Mouse (Mus musculus) gastrocnemius, postnatal 14 days (tissue): ENCODE measurements around the gene Sec14l2. TPM values are rescaled to one million over a fixed set of nuclear protein-coding genes. Genes with fewer than 3 reads are reported as not detected.
"Not testable (repeated sequence)": the region's sequence is repeated elsewhere in the genome, so short reads cannot be mapped to it uniquely, and the experiment has no call there.

Experiments
- DNase-seq: peaks from one replicate; pipeline ENCODE4 v3.0.0; 2021; ENCODE audit warnings: mixed read lengths
- intact Hi-C: fragments of 180-260 bp; cut with DNase I; formaldehyde crosslinking; loops from one replicate; pipeline ENCODE4 v1.15.1; 2025; ENCODE audit warnings: low total_unique reads
- total RNA-seq, 2 experiments: library from RNA; stranded (reverse); gene quantifications; 2 replicates each; pipeline ENCODE4 v1.2.3; 2021

Gene Sec14l2
- total RNA-seq, 2 experiments from 2014 or later, result 0.95 to 0.96 TPM

DNA sequence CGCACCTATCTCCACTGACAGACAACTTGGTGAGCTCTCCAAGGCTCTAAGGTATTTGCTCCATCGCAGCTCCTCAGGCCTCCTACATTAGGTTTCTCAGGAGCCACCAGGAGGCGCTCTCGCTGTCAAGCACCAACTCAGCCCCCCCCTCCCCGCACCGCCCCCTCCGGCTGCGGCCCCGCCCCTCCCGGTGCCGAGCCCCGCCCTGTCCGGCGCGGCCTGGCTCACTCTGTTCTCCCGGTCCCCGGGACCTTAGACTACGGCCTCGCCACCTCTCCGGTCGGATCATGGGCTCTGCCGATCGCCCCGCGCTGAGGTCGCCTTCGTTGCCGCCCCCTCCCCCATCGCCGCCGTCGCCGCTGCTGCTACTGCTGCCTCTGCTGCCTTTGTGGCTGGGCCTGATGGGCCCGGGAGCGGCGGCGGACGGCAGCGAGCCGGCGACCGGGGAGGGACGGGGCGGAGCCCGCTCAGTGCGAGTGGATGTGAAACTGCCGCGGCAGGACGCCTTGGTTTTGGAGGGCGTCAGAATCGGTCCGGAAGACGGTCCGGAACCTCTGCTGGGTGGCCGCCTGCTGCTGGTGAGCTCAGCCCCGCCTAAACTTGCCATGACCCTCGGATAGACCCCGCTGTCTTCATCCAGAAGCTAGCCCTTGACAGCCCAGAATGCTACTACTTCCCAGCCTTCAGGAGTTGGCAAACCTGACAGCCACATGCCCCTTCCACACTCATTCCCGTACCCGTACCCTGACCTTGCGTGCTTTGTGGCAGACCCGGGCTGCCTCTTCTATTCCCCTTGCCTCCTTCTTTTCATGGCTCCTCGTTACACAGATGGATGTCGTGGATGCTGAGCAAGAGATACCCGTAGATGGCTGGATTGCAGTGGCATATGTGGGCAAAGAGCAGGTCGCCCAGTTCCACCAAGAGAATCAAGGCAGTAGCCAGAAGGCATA is 12.0 kb upstream of the Sec14l2 start, which contains the start of gene Rnf215:
Rnf215 (plus strand) TSS at position 217 of the 950 bp plus-strand sequence.
- peak; percentile 89 for DNase-seq
- intact Hi-C loops, result loop anchor here (2.0 to 10.0 kb wide), 2 partner anchors 84 to 290 kb away; partner anchors contain the start of gene Castor1

DNA sequence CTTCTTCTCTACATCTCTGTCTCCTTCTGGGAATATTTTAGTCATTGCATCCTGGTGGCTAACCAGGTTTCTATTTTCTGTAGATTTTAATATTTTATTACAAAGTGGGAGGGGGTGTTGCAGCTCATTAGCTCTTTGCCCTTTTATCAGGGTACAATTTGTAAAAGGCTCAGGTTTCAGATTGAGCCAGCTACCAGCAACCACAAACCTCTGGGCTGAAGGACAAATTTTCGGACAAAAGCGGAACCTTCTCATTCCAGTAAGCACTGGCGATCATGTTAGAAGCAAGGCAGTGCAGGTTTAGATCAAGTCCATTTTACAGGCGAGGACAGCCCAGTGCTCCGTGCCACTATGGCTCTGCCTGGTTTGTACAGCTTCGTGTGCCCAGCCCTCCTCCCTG is 11.2 kb upstream of the Sec14l2 start:
- intact Hi-C loops, result loop anchor here (2.0 to 10.0 kb wide), 2 partner anchors 84 to 290 kb away; partner anchors contain the start of gene Castor1

DNA sequence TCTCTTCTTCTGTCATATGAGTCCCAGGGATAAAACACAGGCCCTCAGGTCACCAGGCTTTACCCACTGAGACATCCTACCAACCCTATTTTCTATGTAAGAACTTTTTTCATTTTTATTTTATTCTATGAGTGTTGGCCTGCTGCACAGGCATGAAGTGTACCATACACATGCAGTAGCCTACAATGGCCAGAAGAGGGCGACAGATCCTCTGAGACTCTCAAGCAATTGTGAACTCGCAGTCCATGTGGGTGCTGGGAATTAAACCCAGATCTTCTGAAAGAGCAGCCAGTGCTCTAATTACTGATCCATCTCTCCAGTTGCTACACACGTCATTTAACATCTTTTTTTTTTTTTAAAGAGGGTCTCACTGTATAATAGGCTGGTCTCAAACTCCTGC is 10.2 kb upstream of the Sec14l2 start:
- no peak for DNase-seq
- intact Hi-C loops, result loop anchor here (10.0 kb wide), 1 partner anchor 291 kb away; no protein-coding TSS in a partner anchor

More for the DNA sequence above, 11.2 kb upstream of the Sec14l2 start:
- DNase-seq, result no peak

DNA sequence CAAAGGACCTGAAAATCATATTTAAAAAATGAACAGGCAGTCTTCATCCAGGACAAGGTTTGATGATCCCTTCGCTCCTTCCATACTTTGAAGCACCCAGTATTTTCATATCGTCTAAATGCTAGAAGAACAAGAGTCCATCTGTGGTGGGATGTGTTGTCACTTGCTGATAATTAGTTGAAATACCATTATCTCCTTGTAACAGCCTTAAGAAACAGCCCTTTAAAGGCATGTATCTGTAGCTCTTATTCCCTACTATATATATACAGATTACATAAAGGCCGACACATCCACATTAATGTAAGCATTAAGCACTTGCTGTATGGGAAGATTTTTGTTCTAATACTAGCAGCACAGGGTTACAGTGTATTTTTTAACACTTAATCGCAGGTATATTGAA is 5.2 kb upstream of the Sec14l2 start:
- intact Hi-C loops, DNase-seq: not testable (repeated sequence)

DNA sequence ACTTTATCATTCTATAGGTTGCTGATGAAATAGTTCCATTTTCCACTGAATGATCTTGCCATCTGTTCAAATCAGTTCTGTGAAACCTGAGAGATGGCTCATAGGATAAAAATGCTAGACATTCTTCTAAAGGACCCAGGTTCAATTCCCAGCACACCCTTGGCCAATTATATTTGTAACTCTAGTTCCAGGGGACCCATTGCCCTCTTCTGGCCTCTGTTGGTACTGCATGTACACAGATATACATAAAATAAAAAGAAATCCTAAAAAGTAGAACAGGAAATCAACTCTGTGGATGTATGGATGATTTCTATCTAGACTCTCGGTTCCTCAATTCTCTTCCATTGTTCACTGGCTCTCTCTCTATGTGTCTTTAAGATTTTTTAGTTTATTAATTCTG is 3.8 kb upstream of the Sec14l2 start:
- intact Hi-C loops, result no loop called here
- no peak for DNase-seq

DNA sequence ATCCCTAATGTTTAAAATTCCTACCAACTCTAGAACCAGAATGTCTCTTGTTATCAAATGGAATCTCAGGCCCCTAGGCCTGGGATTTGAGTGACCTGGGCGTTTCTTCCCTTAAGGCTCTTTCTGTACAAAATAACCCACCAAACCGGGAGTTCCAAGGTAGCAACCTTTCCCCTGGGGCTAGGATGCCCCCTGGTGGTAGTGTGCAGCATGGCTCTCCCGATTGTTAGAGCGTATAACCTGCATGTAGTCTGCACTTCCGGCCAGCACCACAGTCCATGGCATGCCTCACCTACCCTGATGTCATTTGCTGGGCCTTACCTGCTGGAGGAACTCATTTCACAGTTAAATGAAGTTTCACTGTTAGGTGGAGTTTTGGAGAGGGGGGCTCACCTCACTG is 707 bp upstream of the Sec14l2 start:
- DNase-seq, result no peak
- intact Hi-C loops, result no loop called here

DNA sequence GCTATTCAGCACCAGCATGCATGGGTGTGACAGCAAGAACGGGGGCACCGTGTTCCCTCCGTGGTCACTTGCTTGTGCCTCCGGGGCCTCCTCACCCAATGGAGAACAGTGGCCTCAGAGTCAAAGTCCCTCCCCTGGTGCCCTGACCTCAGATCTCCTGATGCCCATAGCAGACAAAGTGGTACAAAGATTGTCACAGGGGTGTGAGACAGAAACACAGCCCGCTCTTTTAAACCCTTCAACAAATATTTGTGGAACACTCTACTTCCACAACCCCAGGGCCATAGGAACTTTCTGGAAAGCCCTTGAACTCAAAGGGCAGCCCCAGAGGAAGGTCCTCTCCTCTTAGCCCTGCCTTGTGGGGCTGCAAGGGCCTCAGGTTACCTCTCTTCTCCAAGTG is 989 bp downstream of the Sec14l2 start:
- DNase-seq, result no peak
- intact Hi-C loops, result no loop called here

DNA sequence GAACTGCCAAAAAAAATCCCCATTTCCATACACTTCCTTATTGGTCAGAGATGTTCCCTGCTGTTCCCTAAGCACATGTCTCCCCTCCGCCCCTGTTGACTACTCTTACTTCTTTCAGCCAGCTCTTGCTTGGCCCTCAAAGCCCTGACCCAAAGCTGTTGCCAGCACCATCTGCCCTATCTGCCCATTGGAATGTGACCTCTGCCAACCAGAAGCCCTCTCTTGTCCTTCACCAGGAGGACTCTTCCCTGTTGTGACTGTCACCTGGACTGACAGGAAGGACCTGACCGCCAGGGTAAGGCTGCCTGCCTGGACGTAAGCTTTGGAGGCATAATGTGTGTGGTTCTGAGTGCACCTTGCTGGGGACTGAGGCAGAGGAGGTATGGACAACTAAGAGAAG is 1.5 kb downstream of the Sec14l2 start:
- intact Hi-C loops, result no loop called here
- no peak for DNase-seq

DNA sequence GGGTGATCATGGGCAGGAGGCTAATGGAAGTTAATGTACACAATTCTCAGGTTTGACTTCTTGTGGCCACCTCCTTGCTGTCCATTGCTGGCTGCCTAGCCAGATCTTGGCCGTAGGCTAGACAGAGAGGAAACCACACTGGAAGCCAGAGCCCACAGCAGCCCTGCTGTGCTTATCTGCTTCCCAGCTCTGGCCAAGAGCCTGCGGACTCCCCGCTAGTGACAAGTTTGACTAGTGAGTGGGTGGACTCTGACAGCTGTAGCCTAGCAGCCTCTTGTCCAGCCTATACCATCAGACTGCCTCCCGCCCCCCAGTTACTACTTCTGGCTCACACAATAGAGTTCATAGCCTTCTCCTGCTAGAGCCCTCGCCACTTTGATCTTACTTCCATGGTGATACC is 3.6 kb downstream of the Sec14l2 start:
- no peak for DNase-seq
- intact Hi-C loops, result no loop called here

DNA sequence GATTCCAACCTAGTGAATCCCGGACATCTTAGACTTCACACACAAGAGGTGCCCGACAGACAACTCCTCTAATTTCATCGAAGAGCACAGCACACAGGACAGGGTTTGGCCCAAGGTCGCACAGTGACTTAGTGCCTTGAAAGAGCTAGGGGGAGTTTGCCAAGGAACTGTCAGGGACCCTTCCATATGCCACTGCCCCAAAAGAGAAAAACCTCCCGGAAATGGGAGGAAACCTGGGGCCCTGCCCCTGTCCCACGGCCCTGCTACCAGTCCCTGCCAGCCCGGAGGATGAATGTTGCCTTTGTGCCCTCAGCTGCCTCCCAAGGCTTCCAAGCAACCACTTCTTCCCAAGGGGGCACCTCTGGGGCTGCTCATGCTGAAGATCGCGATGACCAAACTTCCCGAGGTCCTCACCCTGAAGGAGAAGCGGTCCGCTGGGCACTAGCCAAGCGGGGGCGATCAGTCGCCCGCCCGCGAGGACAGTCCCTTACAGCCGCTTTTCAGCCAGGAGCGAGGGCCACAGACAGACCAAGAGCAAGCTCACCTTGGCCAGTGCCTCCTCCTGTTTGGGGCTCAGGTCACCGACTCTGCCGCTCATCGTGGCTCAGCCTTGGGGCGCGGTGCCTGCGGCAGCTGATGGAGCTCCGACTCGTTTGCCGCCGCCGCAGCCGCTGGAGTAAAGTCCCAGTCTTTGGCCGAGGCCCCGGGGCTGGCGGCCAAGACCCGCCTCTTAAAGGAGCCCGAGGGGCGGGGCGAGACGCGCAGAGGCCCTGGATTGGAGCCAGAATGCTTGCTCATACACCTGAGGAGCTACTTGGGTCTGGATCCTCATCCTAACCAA is 4.9 kb downstream of the Sec14l2 start:
- intact Hi-C loops, result no loop called here
- DNase-seq, result peak; percentile 68

DNA sequence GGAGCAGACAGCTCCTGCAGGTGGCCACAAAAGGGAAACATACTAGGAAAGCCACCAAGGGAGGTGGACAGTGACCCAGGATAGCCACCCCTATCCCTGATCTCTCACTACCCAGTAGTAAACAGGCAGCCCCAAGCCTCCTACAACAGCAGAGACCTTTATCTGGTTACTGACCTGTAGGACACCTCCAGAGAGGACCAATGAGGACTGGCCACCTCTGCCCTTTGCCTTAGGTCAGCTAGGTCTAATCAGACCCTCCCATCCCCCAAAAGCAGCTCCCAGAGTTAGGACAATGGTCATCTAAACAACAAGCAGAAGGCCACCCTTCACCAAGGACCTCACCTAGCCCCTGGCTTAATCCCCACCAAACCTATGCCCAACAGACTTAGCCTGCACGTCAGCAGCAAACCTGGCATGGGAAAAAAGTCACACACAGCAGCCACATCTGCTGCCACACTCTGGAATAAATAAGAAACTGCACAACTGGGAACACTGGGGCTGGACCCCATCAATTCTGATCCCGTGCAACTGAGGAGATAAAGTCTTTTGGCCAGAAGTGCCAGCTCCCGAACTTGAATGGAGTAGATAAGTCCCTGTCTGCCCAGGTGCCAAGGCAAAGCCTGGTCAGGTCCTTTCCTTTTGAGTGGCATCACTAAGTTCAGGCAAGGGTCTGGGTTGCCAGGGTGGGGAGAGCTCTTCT is 5.7 kb downstream of the Sec14l2 start:
- intact Hi-C loops, result no loop called here
- no peak for DNase-seq

DNA sequence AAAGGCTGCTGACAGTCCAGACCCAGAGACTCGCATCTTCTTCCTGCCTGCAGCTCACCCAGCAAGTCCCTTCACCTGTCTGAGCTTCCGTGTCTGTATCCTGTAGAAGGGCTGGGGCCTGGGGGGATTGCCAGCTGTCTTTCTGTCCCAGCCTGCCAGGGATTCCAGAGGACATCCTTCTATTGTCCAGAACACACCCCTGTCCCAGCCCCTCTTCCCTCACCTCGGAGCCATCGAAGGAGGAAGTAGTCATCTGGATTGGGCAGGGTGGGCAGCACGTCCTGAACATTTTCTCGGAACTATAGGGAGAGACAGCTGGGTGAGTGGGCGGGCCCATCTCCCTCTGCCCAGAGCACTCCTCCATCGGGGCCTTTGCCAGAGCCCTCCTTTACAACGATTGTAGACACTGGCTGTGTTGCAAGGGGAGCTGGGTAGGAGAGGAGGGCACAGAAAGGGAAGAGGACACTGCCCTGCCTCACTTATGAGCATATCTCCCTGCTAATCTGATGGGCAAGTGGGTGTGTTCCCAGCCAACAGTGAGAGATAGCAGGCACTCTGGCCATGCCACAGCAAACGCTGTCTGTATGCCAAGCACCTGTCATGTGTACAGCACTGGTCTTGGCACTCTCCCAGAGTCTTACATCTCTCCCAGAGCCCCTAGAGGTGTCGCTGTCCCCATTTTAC is 6.6 kb downstream of the Sec14l2 start:
- DNase-seq, result no peak
- intact Hi-C loops, result no loop called here

DNA sequence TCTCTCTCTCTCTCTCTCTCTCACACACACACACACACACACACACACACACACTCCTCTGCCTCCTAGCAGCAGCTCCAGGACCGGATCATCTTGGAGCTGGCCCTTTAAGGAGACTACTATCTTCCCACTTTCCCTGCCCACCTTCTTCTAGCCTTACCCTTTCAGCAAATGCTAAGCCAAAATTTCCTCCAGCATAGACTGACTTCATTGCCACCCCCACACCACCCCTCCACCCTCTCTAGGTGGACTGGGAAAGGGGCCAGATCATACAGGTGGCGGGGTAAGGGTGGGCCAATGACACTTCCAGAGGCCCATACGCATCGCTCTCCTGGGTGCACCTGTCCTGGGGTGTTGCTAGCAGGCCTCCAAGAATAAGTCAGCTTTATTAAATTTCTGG is 7.8 kb downstream of the Sec14l2 start:
- no peak for DNase-seq
- intact Hi-C loops, result no loop called here

DNA sequence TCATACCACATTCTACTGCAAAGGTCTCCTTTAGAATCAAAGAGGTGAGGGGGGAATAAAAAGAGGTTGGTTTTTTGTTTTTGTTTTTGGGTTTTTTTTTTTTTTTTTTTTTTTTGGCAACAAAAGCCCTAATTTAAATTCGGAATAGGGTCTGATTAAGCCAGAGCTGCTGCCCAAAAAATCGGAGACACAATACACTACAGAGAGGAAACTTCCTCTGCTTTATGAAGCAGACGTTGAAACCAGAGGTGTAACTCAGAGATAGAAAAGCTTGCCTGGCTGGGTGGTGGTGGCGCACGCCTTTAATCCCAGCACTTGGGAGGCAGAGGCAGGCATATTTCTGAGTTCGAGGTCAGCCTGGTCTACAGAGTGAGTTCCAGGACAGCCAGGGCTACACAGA is 8.7 kb downstream of the Sec14l2 start:
- intact Hi-C loops, DNase-seq: not testable (repeated sequence)

DNA sequence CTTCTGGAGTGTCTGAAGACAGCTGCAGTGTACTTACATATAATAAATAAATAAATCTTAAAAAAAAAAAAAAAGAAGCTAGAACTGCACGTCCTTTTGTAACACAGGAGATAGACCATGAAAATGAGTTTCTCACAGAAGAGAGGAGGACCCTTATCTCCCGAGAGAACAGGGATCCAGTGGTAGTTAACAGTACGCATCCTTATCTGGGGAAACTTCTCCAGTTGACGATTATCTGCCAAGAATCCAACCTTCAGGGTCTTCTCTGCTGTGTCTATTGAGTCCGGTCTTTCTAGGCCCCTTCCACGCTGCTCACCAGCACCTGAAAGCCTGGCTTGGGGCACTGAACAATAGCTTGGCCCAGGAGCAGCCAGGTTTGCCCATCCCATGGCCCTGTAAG is 9.2 kb downstream of the Sec14l2 start:
- no peak for DNase-seq
- intact Hi-C loops, result no loop called here

DNA sequence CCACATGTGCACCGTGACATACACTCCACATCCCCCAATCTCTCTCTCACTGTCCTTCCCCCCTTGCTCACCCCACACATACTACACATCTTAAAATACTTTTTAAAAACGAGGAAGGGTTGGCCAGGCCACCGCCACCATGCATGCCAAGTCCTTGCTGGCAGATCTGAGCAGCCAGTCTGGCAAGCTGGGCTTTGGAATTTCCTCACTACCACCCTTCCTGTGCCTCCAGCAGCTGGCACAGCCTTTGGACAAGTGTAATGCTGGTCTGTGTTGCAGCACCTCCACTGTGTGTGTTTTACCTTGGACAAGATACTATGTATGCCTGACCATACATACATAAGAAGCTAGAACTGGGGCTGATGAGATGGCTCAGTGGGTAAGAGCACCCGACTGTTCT is 9.7 kb downstream of the Sec14l2 start:
- no peak for DNase-seq
- intact Hi-C loops, result no loop called here

DNA sequence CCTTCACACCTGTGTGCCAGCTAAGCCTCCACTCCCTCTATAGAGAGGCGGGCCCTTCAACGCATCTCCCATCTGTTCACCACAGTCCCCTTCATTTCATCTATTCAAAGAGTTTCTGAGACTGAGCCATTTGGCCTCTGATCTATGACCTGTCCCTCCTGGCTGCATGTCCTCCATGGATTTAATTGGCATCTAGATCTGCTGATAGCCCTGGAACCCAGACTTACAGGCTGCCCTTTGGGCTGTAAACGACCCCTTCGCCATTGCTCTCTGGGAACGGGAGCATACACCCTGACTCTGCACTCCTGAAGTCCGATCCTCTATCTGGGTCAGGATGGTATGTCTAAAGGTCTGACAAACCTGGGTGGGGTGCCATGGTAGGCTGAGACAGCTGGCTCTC is 10.4 kb downstream of the Sec14l2 start:
- intact Hi-C loops, result no loop called here
- no peak for DNase-seq

DNA sequence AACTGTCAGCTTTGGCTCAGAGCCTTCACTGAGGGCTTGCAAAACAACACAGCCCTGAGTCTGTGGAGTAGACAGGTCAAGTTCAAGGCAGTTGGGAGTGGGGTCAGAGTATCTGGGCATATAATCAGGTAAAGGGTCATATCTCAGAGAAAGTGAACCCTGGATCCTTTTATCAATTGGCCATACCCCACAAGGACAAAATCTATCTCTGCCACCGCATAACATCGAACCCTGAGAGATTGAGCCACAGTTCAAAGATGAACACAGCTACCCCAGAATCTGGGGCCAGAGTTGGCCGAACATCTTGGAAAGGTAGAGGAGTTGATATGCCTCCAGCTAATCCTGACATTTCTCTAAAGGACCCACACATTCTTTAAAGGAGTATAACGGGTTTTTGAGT is 11.2 kb downstream of the Sec14l2 start:
- intact Hi-C loops, result no loop called here
- DNase-seq, result no peak

DNA sequence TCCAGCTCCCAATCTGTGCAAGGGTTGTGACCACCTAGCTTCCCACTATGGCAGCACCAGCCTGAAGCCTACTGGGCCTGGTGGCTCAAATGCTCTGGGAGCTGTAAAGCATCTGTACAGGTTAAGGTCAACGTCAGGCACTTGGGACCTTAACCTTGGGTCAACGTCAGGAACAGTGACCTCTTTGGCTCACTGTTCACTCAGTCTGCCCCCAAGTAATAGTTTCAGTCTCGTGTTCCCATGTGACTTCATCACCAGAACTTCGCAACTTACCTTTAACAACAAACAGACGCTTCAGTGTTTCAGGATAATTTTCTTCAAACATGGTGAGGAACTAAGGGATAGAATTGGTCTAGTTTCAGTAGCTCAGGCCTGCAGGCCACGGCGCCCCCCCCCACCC is 14.5 kb downstream of the Sec14l2 start:
- DNase-seq, result no peak
- intact Hi-C loops, result no loop called here
